Mouse (Mus musculus): ENCODE data around the gene Lnpep.

GRCm38 (mm10) chr17:17612336-17612735 is 12.5 kb downstream of the Lnpep start:
- TF ChIP-seq CTCF (IDR thresholded peaks at IDR 0.05; ENCODE audit: insufficient read depth, low read depth, low read length), result no peak
- TF ChIP-seq POLR2A (IDR thresholded peaks at IDR 0.05; ENCODE audit: insufficient read depth, low read depth, low read length), result no peak
